Mouse (Mus musculus) liver, adult 2 months (tissue): ENCODE measurements at regions not wholly inside any gene's neighbourhood (a gene's known extent, or its start where the extent isn't known, plus 50 kb on each side); places are given as distances from the start of the nearest gene placed in this dataset.

Source experiments
- CTCF ChIP-seq: fragments of 200-500 bp; IDR thresholded peaks from 2 replicates; pipeline ENCODE4 v1.5.1; 2011; ENCODE audit warnings: low read depth, low read length, control low read depth
- POLR2A ChIP-seq: fragments of 200-500 bp; IDR thresholded peaks from 2 replicates; pipeline ENCODE4 v1.6.1; 2011; ENCODE audit warnings: low read length, control low read depth; ENCODE audit not compliant: insufficient read depth; ENCODE audit errors: extremely low read depth

GRCm38 (mm10) chr8:126838228-126838627 lies 107.4 kb downstream of the Tomm20 start:
- no peak for TF ChIP-seq CTCF
- no peak for TF ChIP-seq POLR2A
